ENCODE assay signal across 9 mouse cellular contexts in genomic region chr5:33535145-33536010, GRCm38 (mm10).
DNase-seq lines count a peak whose midpoint lies in the region; ATAC-seq and TF ChIP-seq lines count a peak whose summit lies in the region.
"Had no signal": no experiment of that assay in that cellular context is flagged by ENCODE, and none has a peak within 500 bp of the region (broad histone marks: within the 10 kb centered on the region; RNA-seq: fewer than 3 reads in every experiment).

No protein-coding gene starts in this region.

- H3K4me2 ChIP-seq in heart, postnatal 0 days (ENCODE audit: low read depth, low read length): peak overlapping the region; percentile 19; the same call in 1 of the 2 replicates
- peak overlapping the region; percentile 33 for H3K4me2 ChIP-seq in hindbrain, embryonic 14.5 days (replicated peaks)

- no peak overlapping the region for H3K27ac ChIP-seq in heart, postnatal 0 days (ENCODE audit: low read depth)
- no peak overlapping the region for H3K27ac ChIP-seq in hindbrain, embryonic 14.5 days

- no peak overlapping the region for H3K9ac ChIP-seq in heart, postnatal 0 days (replicated peaks; ENCODE audit: low read depth, low read length)
- no peak overlapping the region for H3K9ac ChIP-seq in hindbrain, embryonic 14.5 days

- H3K9me3 ChIP-seq in heart, postnatal 0 days (replicated peaks; ENCODE audit: control insufficient read depth, low read length): no peaks in the 10 kb centered on the region
- H3K9me3 ChIP-seq in hindbrain, embryonic 14.5 days (ENCODE audit: control insufficient read depth, low read length): no peaks in the 10 kb centered on the region

- H3K4me1 ChIP-seq in heart, postnatal 0 days (ENCODE audit: control insufficient read depth, insufficient read depth): no peaks in the 10 kb centered on the region
- peaks cover 26% of the 10 kb centered on the region for H3K4me1 ChIP-seq in hindbrain, embryonic 14.5 days (replicated peaks; ENCODE audit: control insufficient read depth, insufficient read depth, low read length)

- H3K4me3 ChIP-seq in heart, postnatal 0 days (ENCODE audit: low read depth, low read length): no peak overlapping the region
- no peak overlapping the region for H3K4me3 ChIP-seq in hindbrain, embryonic 14.5 days (replicated peaks; ENCODE audit: low read length)

- WGBS in heart, postnatal 0 days: 29% methylated on average over 21 of the region's 21 CpGs
- WGBS in hindbrain, embryonic 14.5 days: 9% methylated on average over 21 of the region's 21 CpGs

- H3K36me3 ChIP-seq in heart, postnatal 0 days (replicated peaks; ENCODE audit: control insufficient read depth, insufficient read depth, low read length): no peaks in the 10 kb centered on the region
- no peaks in the 10 kb centered on the region for H3K36me3 ChIP-seq in hindbrain, embryonic 14.5 days (replicated peaks; ENCODE audit: control insufficient read depth, insufficient read depth)

- ATAC-seq in heart, postnatal 0 days (ENCODE audit: insufficient read depth, low read depth): no peak
- no peak for ATAC-seq in hindbrain, embryonic 14.5 days (ENCODE audit: low FRiP score)

- TF ChIP-seq CTCF in heart, postnatal 0 days (IDR thresholded peaks at IDR 0.05; ENCODE audit: low read depth): no peak

- H3K27me3 ChIP-seq in heart, postnatal 0 days (ENCODE audit: control insufficient read depth, insufficient read depth, low read length): peaks cover 45% of the 10 kb centered on the region
- H3K27me3 ChIP-seq in hindbrain, embryonic 14.5 days (ENCODE audit: control insufficient read depth, insufficient read depth, low read length): peaks cover 60% of the 10 kb centered on the region

- DNase-seq in heart, postnatal 0 days (ENCODE audit: low spot score): no peak
- DNase-seq in heart, postnatal 14 days: no peak
- DNase-seq in embryo, embryonic 10 days (ENCODE audit: low spot score): peak; percentile 88
- no peak for DNase-seq in hindbrain, embryonic 14.5 days (ENCODE audit: low spot score)
- DNase-seq in neural tube, embryonic 10.5 days (ENCODE audit: extremely low spot score, low spot score): peak; percentile 57
- DNase-seq in adrenal gland, postnatal 10 days: no peak
- no peak for DNase-seq in T-cell, adult 2 months (ENCODE audit: low spot score)
- DNase-seq in gastrocnemius, postnatal 10 days: no peak
- DNase-seq: gastrocnemius, postnatal 36 days had no signal

- intact Hi-C loops in heart, postnatal 14 days (cut with DNase I): no loop called here

- no peak for TF ChIP-seq EP300 in heart, postnatal 0 days (IDR thresholded peaks at IDR 0.05; ENCODE audit: low read depth)

Comparison
In these comparisons a context has a peak if more than half of its experiments do, and no peak if none do; other contexts are left out.
1. DNase-seq: peak in embryo, embryonic 10 days (single experiment) and neural tube, embryonic 10.5 days (single experiment); none in heart, postnatal 0 days (single experiment), heart, postnatal 14 days (0 of 2), hindbrain, embryonic 14.5 days (single experiment), adrenal gland, postnatal 10 days (single experiment), T-cell, adult 2 months (single experiment) and gastrocnemius, postnatal 10 days (single experiment).